Mouse (Mus musculus) MEL (cell line): ENCODE results near the gene Nkx1-1.

Experiments
- CTCF ChIP-seq, 3 experiments: IDR thresholded peaks in 2 of 3; conservative IDR thresholded peaks in 1 of 3; 2 replicates each; pipeline ENCODE4 v1.5.1; 2011 to 2012; ENCODE audit warnings: low read length in 3 of 3, low read depth in 2 of 3, mild to moderate bottlenecking in 2 of 3, improper control_type of control experiment in 1 of 3, inconsistent platforms in 1 of 3, mixed read lengths in 1 of 3, moderate library complexity in 1 of 3; ENCODE audit not compliant: control insufficient read depth in 1 of 3, insufficient read depth in 1 of 3, poor library complexity in 1 of 3, severe bottlenecking in 1 of 3
- MAFK ChIP-seq: IDR thresholded peaks from 2 replicates; pipeline ENCODE4 v1.6.1; 2011; ENCODE audit warnings: low read depth, mild to moderate bottlenecking, low read length, improper control_type of control experiment, borderline replicate concordance
- NRF1 ChIP-seq: IDR thresholded peaks from 2 replicates; pipeline ENCODE4 v1.6.1; 2014; ENCODE audit warnings: low read depth, mild to moderate bottlenecking, inconsistent platforms, low read length, improper control_type of control experiment, moderate library complexity; ENCODE audit not compliant: poor library complexity, insufficient read depth, severe bottlenecking
- POLR2A ChIP-seq, 2 experiments: IDR thresholded peaks; 2 replicates each; pipeline ENCODE4 v1.6.1; 2011 to 2012; ENCODE audit warnings: low read length in 2 of 2, mild to moderate bottlenecking in 2 of 2, control low read depth in 1 of 2, improper control_type of control experiment in 1 of 2, low read depth in 1 of 2, moderate library complexity in 1 of 2; ENCODE audit not compliant: control insufficient read depth in 1 of 2, insufficient read depth in 1 of 2, poor library complexity in 1 of 2
- POLR2AphosphoS2 ChIP-seq: IDR thresholded peaks from 2 replicates; pipeline ENCODE4 v1.6.1; 2011; ENCODE audit warnings: low read length, improper control_type of control experiment
- TCF12 ChIP-seq: IDR thresholded peaks from 2 replicates; pipeline ENCODE4 v1.6.1; 2014; ENCODE audit warnings: low read depth, mild to moderate bottlenecking, inconsistent platforms, low read length, improper control_type of control experiment, moderate library complexity
- ZC3H11A ChIP-seq: IDR thresholded peaks from 2 replicates; pipeline ENCODE4 v1.6.1; 2012; ENCODE audit warnings: low read depth, mild to moderate bottlenecking, inconsistent platforms, low read length, improper control_type of control experiment
- ZNF384 ChIP-seq: IDR thresholded peaks from 2 replicates; pipeline ENCODE4 v1.6.1; 2012; ENCODE audit warnings: low read depth, mild to moderate bottlenecking, inconsistent platforms, low read length, improper control_type of control experiment

GRCm38 (mm10) chr5:33442927-33443710 is 9.3 kb upstream of the Nkx1-1 start:
- TF ChIP-seq CTCF (IDR thresholded peaks at IDR 0.05 in 2 of 3, conservative IDR thresholded peaks at IDR 0.05 in 1 of 3; ENCODE audit: control insufficient read depth in 1 of 3, insufficient read depth in 1 of 3, low read depth in 2 of 3, low read length in 3 of 3, poor library complexity in 1 of 3, severe bottlenecking in 1 of 3) (peak; percentile 71 to 94 (median 77)), TCF12 (no peak), MAFK (no peak), ZC3H11A (peak; percentile 57), NRF1 (no peak), POLR2AphosphoS2 (no peak), POLR2A (IDR thresholded peaks at IDR 0.05; ENCODE audit: control insufficient read depth in 1 of 2, insufficient read depth in 1 of 2, low read depth in 1 of 2, low read length in 2 of 2, poor library complexity in 1 of 2) (no peak), ZNF384 (no peak)
